Mouse (Mus musculus) hematopoietic multipotent progenitor cell, adult 10-12 weeks (in vitro differentiated cells): ENCODE results near the gene Fbxo47. TPM values are rescaled to one million over a fixed set of nuclear protein-coding genes. Genes with fewer than 3 reads are reported as not detected.

Experiments
- polyA plus RNA-seq: library from polyadenylated mRNA; stranded (reverse); fragments of >175 nt; gene quantifications from 2 replicates; pipeline ENCODE4 v1.2.3, GENCODE M21; 2012; ENCODE audit warnings: low replicate concordance

Gene Fbxo47
- 0.12 TPM in 1 of 2 replicates, not detected in the other for polyA plus RNA-seq

DNA sequence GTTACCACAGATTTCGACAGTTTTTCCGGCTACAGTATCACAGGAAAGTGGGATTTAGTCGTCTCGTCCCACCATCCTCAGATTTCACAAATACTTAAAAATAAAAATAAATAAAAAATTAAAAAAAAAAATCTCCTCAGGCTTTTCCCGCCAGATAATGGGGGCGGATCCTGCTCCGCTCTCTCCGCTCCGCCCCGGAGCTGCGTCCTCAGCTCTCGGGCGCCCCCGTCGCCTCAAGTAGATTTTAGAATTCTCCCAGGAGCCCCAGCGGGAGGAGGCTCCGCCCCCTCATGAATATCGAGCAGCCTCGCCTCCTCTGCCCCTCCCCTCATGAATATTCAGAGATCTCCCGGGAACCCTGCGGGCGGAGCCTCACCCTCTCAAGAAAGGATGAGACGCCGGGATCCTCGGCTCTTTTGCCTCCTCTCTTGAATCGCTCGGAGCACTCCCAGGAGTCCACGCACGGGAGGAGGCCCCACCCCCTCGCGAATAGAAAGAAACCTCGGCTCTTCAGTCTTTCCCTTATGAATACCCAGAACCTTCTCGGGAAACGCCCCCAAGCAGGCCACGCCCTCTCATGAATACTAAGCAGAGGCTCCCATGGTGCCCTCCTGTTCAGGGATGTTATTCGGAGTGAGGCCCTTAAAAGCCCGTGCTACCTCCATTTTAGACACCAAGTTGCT lies at the start of gene Fbxo47:
Fbxo47 (minus strand) TSS at position 237 of the 683 bp plus-strand sequence.

DNA sequence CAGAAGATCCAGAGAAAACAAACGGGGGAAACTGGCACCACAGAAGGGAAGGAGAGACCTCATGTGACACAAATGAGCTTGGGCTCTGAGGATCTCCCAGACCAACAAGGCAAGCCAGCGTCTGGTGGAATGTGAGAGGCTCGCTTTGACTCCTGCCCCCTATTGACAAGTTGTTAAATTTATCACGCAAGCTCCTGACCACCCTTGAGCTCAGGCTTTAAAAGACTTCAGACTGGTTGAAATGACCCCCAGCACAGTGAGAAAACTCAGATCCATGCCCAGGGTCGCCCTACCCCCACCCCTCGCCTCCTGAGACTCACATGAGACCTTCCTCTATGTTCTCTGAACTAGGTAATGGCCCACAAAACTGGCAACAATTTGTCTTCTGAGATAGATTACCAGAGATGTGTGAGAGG lies 43.4 kb downstream of the Fbxo47 start, which contains the start of gene B230217C12Rik:
B230217C12Rik (plus strand) TSS at position 242 of the 416 bp plus-strand sequence.

Other genes starting within 250 kb of the Fbxo47 start
- gene Mllt6, start 220.7 kb downstream of the Fbxo47 start, polyA plus RNA-seq = 210 and 328 TPM in 2 replicates
- gene Cisd3, start 198.3 kb downstream of the Fbxo47 start, polyA plus RNA-seq = 3.5 and 10.2 TPM in 2 replicates
- gene Pcgf2, start 183.7 kb downstream of the Fbxo47 start, polyA plus RNA-seq = 13.2 and 62.7 TPM in 2 replicates
- gene Psmb3, start 180.8 kb downstream of the Fbxo47 start, polyA plus RNA-seq = 12.3 and 135 TPM in 2 replicates
- gene Pip4k2b, start 139.4 kb downstream of the Fbxo47 start, polyA plus RNA-seq = 28.9 and 33.1 TPM in 2 replicates
- gene Cwc25, start 117.6 kb downstream of the Fbxo47 start, polyA plus RNA-seq = 18.5 and 25.8 TPM in 2 replicates
- not detected in 2 replicates for gene 1700001P01Rik, start 108.2 kb downstream of the Fbxo47 start, polyA plus RNA-seq
- 53.7 and 191 TPM in 2 replicates for gene Rpl23, start 101.7 kb downstream of the Fbxo47 start, polyA plus RNA-seq
- gene Lasp1, start 85.2 kb downstream of the Fbxo47 start, polyA plus RNA-seq = 121 and 395 TPM in 2 replicates
- gene B230217C12Rik, start 43.4 kb downstream of the Fbxo47 start, polyA plus RNA-seq = 0.58 and 0.85 TPM in 2 replicates
- gene Plxdc1, start 102.3 kb upstream of the Fbxo47 start, polyA plus RNA-seq = 3.5 and 4.8 TPM in 2 replicates
- gene Arl5c, start 112.0 kb upstream of the Fbxo47 start, polyA plus RNA-seq = 37.5 and 38.4 TPM in 2 replicates
- gene Cacnb1, start 138.9 kb upstream of the Fbxo47 start, polyA plus RNA-seq = 8.5 and 19.3 TPM in 2 replicates
- gene Rpl19, start 142.6 kb upstream of the Fbxo47 start, polyA plus RNA-seq = 665 and 1,760 TPM in 2 replicates
- 19.2 and 20.3 TPM in 2 replicates for gene Stac2, start 169.3 kb upstream of the Fbxo47 start, polyA plus RNA-seq